Mouse (Mus musculus) left cerebral cortex, postnatal 25 days (tissue): ENCODE results near the gene Phykpl. TPM values are rescaled to one million over a fixed set of nuclear protein-coding genes. Genes with fewer than 3 reads are reported as not detected.
"Not testable (repeated sequence)": the region's sequence is repeated elsewhere in the genome, so short reads cannot be mapped to it uniquely, and the experiment has no call there.

Source experiments
- DNase-seq, 2 experiments: peaks; one replicate each; pipeline ENCODE4 v3.0.0; 2022; ENCODE audit warnings: low spot score in 2 of 2, mixed read lengths in 1 of 2
- intact Hi-C: fragments of 180-260 bp; cut with DNase I; formaldehyde crosslinking; loops from one replicate; pipeline ENCODE4 v1.15.1; 2025
- total RNA-seq, 2 experiments: library from RNA; stranded (reverse); gene quantifications; 2 replicates each; pipeline ENCODE4 v1.2.3; 2021

The Phykpl gene
- total RNA-seq, 2 experiments from 2014 or later: 5.7 to 8.4 TPM

- intact Hi-C loops: loop anchor here (5.0 kb wide), 1 partner anchor 607 kb away; no protein-coding TSS in a partner anchor
- DNase-seq: not testable (repeated sequence)
Observed at GRCm38 (mm10) chr11:51609940-51610339, 25.4 kb downstream of the Phykpl start.

DNA sequence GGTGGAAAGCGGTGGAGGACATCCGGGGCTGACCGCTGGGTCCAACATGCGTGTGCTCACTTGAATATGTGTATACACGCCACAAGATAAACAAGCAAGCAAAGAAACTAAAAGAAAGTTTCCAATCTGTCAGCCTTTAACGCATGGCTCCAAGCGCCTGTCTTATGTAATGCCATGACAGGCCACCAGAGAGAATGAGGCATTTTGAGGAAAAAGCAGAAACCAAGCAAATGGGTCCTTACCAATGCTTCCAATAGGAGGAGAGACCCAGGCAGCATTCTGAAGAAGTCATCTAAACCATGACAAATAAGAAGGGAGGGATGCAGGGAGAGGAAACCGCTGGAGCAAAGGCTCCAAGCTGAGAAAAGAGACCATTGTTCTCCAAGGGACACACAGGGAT is 29.7 kb downstream of the Phykpl start:
- no peak for DNase-seq
- intact Hi-C loops: no loop called here

DNA sequence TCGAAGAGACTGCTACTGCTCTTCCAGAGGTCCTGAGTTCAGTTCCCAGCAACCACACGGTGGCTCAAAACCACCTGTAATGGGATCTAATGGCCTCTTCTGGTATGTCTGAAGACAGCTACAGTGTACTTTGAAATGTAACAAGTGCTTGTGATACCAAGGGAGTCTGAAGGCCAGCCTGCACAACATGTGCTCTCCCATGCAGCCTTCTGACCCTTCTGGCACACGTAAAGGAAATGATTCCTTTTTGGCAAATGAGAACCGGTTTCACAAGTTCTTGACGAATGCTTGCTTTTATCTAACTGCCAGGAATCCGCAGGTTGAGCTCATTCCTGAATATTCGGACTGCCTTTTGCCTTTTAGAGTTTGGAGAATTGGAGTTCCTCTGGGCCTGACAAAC is 30.6 kb downstream of the Phykpl start:
- intact Hi-C loops: no loop called here
- DNase-seq: no peak

- peak in 1 of 2 experiments; percentile 42 for DNase-seq
- intact Hi-C loops: no loop called here
Observed at GRCm38 (mm10) chr11:51615601-51616000, 31.0 kb downstream of the Phykpl start.

- DNase-seq, intact Hi-C loops: not testable (repeated sequence)
Observed at GRCm38 (mm10) chr11:51616113-51616512, 31.6 kb downstream of the Phykpl start.

DNA sequence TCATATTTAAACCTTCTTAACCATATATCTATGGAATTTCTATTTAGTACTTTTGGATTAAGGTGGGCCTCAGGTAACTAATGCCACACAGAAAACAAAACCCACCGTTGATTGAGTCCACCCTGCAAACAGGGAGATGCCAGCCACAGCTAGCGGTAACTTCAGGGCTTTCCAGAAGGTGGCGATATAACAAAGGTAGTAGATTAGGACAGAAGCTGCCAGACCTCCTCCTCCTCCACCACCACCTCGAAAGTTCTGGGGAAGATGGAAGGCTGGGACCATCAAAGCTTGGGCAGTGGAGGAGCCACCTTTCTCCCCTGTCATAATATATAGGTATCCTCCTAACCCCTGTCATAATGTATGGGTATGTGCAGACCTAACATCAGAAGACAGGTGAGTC is 33.1 kb downstream of the Phykpl start:
- peak; percentile 71 to 84 for DNase-seq
- intact Hi-C loops: loop anchor here (1.0 kb wide), 2 partner anchors 33 to 64 kb away; partner anchors contain the start of genes D930048N14Rik and N4bp3

- intact Hi-C loops: loop anchor here (1.0 kb wide), 2 partner anchors 16 to 31 kb away; partner anchors contain the start of genes D930048N14Rik, N4bp3 and Rmnd5b
- no peak for DNase-seq
Observed at GRCm38 (mm10) chr11:51618894-51619408, 34.4 kb downstream of the Phykpl start.

DNA sequence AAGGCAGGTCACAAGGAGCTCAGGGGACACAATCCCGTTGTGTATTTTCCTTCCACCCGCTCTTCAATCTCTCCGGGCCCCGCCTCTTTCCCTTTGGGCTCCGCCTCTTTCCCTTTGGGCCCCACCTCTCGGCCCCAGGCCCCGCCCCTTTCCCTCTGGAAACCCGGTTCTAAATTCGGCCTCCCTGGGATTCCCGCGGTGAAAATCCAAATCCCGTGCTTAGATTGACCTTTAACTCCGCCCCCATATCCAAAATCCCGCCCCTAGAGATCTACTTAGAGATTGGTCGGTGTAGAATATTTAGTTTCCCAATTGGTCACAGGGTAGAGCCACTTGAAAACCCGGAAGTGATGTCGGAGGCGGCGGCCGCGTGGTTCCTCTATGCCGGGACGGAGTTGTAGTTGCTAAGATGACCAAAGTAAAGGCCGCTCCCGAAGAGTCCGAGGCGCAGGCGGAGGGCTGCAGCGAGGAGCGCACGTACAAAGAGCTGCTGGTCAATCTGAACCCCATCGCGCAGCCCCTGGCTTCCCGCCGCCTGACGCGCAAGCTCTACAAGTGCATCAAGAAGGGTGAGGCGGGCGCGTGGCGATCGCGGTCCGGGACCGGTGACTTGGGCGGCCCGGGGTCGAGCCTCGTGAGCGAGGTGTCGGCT is 35.0 kb downstream of the Phykpl start, which contains the start of gene Nhp2:
Gene Nhp2 (plus strand): TSS at position 327 of the 652 bp plus-strand sequence.
- intact Hi-C loops: loop anchor here (1.0 kb wide), 1 partner anchor 16 kb away; the partner anchor contains the start of gene Rmnd5b
- peak; percentile 88 to 97 for DNase-seq

GRCm38 (mm10) chr11:51620084-51620483 is 35.5 kb downstream of the Phykpl start:
- intact Hi-C loops: no loop called here
- DNase-seq: no peak

GRCm38 (mm10) chr11:51621776-51622175 is 37.2 kb downstream of the Phykpl start:
- intact Hi-C loops: no loop called here
- no peak for DNase-seq

DNA sequence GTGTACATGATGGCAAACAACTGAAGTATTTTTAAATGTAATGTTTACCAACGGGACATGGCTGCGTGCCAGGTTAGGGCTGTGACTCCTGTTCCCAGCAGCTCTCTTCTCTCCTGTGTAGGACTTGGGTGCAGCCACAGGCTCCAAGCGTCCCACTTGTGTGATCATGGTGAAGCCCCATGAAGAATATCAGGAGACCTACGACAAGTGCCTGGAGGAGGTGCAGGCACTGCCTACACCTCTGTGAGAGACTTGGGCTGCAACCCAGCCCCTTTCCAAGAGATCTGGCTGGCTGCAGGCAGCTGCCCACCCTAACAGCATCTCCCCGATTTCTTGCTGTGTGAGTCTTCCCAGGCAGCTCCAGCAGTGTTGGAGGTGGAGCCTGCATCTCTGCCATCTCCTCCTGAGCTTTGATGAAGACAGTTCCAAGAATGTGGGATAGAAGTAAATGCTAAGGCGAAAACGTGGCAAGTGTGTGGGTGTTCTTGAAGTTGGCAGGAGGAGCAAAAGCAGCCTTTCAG is 38.5 kb downstream of the Phykpl start:
- DNase-seq: peak; percentile 77 to 98

DNA sequence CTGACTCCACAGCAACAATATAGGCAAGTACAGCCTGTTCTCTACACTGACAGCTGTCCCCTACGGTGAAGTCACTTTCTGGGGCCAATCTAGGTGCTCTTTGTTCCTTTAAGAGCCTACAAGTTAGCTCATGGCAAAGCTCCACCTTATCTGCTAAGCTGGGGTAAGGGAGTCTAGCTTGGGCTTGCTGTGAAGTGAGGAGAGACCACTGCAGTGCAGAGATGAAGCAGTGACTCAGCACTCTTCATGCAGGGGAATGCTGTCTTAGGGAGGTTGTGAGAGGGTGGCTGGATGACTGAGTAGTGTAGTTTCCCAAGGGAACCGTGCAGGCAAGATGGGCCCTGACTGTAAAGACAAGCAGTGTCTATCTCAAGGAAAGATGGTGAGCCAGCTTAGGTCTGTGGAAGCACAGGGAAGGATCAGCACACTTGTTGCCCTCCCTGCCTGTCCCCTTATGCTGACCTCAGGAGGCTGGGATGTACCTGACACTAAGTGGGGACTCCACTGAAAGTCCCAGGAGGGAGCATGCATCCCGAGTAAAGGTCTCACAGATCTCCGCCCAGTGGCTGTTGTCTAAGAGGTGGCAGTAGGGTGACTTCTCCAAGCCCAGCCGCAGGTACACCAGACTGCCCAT is 40.7 kb downstream of the Phykpl start:
- intact Hi-C loops: no loop called here
- no peak for DNase-seq

More for the DNA sequence above, 38.5 kb downstream of the Phykpl start:
- intact Hi-C loops: no loop called here

GRCm38 (mm10) chr11:51627425-51627824 is 42.9 kb downstream of the Phykpl start:
- peak in 1 of 2 experiments; percentile 72 for DNase-seq
- intact Hi-C loops: no loop called here

DNA sequence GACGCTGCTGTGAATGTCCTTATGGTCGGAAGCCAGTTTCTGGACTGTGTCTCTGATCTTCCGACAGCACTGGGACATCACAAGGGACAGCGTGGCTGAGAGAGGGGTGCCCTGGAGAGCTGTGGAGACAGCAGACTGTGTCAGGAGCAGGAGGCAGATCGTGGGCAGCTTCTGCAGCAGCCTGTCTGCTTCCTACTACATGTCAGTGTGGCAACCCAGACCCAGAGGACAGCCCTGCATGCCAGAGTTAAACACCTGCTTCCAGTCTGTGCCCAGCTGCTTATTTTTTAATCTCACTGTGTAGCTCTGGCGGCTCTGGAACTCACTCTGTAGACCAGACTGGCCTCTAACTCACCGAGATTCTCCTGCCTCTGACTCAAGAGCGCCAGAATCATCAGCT is 43.4 kb downstream of the Phykpl start:
- intact Hi-C loops: no loop called here
- no peak for DNase-seq

DNA sequence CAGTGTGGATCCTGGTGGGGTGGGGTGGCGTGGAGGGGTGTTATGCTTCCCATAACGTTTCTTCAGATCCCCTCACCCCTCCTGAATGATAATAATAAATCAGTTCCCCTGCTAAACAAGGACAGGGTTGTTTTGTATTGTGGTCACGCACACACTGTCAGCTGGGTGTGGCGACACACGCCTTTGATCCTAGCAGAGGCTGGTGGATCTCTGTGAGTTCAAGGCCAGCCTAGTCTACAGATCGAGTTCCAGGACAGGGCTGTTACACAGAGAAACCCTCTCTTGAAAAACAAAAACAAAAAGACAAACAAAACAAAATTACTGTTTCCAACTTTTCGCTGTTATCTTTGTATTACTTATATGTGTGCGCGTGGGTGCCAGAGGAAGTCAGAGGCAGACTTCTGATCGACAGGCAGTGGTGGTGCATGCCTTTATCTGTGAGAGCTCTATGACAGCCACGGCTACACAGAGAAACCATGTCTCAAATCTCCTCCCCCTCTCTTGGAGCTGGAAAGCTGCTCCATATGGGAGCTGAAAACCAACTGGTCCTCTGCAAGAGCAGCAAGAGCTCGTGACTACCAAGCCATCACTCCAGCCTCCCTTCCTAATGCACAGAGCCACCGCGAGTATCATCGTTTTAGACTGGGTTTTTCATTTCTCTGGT is 45.2 kb downstream of the Phykpl start:
- peak; percentile 55 to 89 for DNase-seq

DNA sequence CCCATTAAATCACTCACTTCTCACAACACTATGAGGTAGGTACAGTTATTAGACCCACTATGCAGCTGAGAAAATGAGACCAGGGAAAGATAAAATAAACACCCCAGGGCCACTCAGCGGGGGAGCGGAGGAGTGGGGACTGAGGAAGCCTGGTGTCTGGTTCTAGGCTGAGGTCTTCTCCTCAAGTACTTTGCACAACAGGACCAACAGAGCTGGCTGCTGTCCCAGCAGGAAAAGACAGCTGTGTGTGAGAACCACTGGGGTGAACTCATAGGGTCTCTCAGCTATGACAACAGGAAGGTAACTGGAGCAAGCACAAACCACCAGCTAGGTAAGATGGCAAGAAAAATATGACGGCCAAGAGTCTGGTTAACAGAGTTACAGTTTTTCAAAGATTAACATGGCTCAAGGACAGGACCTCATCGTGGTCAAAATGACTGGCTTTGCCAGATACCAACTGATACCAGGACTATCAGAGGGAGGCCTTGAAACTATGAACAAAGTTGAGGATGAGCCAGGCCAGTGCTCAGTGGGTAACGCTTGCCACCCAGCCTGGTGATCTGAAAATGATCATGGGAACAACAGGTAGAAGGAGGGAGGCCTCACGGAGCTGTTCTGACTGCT is 47.7 kb downstream of the Phykpl start:
- intact Hi-C loops: no loop called here
- no peak for DNase-seq

More for the DNA sequence above, 45.2 kb downstream of the Phykpl start:
- intact Hi-C loops: no loop called here

GRCm38 (mm10) chr11:51633200-51633599 is 48.6 kb downstream of the Phykpl start:
- DNase-seq, intact Hi-C loops: not testable (repeated sequence)

DNA sequence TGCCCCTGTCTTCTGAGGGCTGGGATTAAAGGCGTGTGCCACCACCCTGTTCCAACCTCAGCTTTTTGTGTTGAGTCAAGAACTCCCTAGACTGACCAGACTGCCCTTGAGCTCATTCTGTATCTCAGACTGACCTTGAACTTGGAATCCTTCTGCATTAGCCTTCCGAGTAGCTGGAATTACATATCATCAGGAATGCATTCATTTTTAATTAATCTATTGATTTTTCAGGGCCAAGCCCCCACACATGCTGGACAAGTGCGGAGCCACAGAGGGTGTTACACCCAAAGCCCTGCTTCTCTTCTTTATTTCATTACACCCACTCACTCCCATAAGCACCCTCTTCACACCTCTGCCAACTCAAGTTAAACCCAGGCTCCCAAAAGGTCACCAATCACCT is 49.2 kb downstream of the Phykpl start:
- intact Hi-C loops: no loop called here

DNA sequence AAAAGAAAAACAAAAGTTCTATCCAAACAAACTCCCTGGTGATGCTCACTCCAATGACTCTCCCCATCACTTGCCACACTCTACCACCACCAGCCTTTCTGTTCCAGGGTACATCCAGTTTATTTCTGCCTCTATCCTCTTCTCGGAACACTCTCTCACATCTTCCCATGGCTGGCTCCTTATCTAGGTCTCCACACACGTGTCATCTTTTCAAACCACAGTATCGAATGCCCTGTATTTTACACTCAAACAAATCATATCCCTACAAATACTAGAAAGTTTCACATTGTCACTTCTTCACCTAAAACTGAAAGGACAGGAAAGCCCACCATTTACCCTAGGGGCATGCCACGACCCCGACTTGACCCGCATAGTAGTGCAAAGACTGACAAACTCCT is 50.6 kb downstream of the Phykpl start:
- intact Hi-C loops: loop anchor here (1.0 kb wide), 1 partner anchor 16 kb away; the partner anchor contains the start of gene Nhp2

More for the DNA sequence above, 49.2 kb downstream of the Phykpl start:
- DNase-seq: no peak

More for the DNA sequence above, 50.6 kb downstream of the Phykpl start:
- DNase-seq: no peak
